Mouse (Mus musculus): ENCODE measurements around the gene Olfr1391. TPM values are rescaled to one million over a fixed set of nuclear protein-coding genes. Genes with fewer than 3 reads are reported as not detected.

The Olfr1391 gene
- polyA plus RNA-seq, 1 experiment from 2014 or later = not detected

Other genes with a start within 250 kb of the Olfr1391 start
- gene Ifi47, start 246.2 kb upstream of the Olfr1391 start, polyA plus RNA-seq (2016; fragmentation: Nextera tagmentation; extraction: Ambion mirVana) = 0.26 and 0.27 TPM in 2 replicates
- not detected in 2 replicates for gene Olfr1396, start 207.9 kb upstream of the Olfr1391 start, polyA plus RNA-seq (2016; fragmentation: Nextera tagmentation; extraction: Ambion mirVana)
- gene Olfr1395, start 180.5 kb upstream of the Olfr1391 start, polyA plus RNA-seq (2016; fragmentation: Nextera tagmentation; extraction: Ambion mirVana) = not detected in 2 replicates
- gene Olfr1394, start 168.4 kb upstream of the Olfr1391 start, polyA plus RNA-seq (2016; fragmentation: Nextera tagmentation; extraction: Ambion mirVana) = not detected in 2 replicates
- 0.04 TPM in 1 of 2 replicates, not detected in the other for gene Btnl9, start 135.6 kb upstream of the Olfr1391 start, polyA plus RNA-seq (2016; fragmentation: Nextera tagmentation; extraction: Ambion mirVana)
- 60.8 and 63.3 TPM in 2 replicates for gene Zfp62, start 119.5 kb upstream of the Olfr1391 start, polyA plus RNA-seq (2016; fragmentation: Nextera tagmentation; extraction: Ambion mirVana)
- 33.5 and 39.0 TPM in 2 replicates for gene Mgat1, start 78.6 kb upstream of the Olfr1391 start, polyA plus RNA-seq (2016; fragmentation: Nextera tagmentation; extraction: Ambion mirVana)
- gene Olfr1393, start 44.4 kb upstream of the Olfr1391 start, polyA plus RNA-seq (2016; fragmentation: Nextera tagmentation; extraction: Ambion mirVana) = 0.06 TPM in 1 of 2 replicates, not detected in the other
- gene Olfr1392, start 37.5 kb upstream of the Olfr1391 start, polyA plus RNA-seq (2016; fragmentation: Nextera tagmentation; extraction: Ambion mirVana) = 0.06 TPM in 1 of 2 replicates, not detected in the other
- gene Olfr10, start 18.0 kb upstream of the Olfr1391 start, polyA plus RNA-seq (2016; fragmentation: Nextera tagmentation; extraction: Ambion mirVana) = not detected in 2 replicates
- gene Olfr1390, start 12.4 kb downstream of the Olfr1391 start, polyA plus RNA-seq (2016; fragmentation: Nextera tagmentation; extraction: Ambion mirVana) = not detected in 2 replicates
- not detected in 2 replicates for gene Olfr1389, start 100.3 kb downstream of the Olfr1391 start, polyA plus RNA-seq (2016; fragmentation: Nextera tagmentation; extraction: Ambion mirVana)
- gene Olfr1388, start 113.9 kb downstream of the Olfr1391 start, polyA plus RNA-seq (2016; fragmentation: Nextera tagmentation; extraction: Ambion mirVana) = 0.07 TPM in 1 of 2 replicates, not detected in the other
- not detected in 2 replicates for gene Olfr1387, start 132.6 kb downstream of the Olfr1391 start, polyA plus RNA-seq (2016; fragmentation: Nextera tagmentation; extraction: Ambion mirVana)
- gene Olfr1386, start 142.3 kb downstream of the Olfr1391 start, polyA plus RNA-seq (2016; fragmentation: Nextera tagmentation; extraction: Ambion mirVana) = not detected in 2 replicates
- not detected in 2 replicates for gene Olfr1385, start 166.3 kb downstream of the Olfr1391 start, polyA plus RNA-seq (2016; fragmentation: Nextera tagmentation; extraction: Ambion mirVana)
- not detected in 2 replicates for gene Olfr1384, start 184.0 kb downstream of the Olfr1391 start, polyA plus RNA-seq (2016; fragmentation: Nextera tagmentation; extraction: Ambion mirVana)
- not detected in 2 replicates for gene Olfr1383, start 196.9 kb downstream of the Olfr1391 start, polyA plus RNA-seq (2016; fragmentation: Nextera tagmentation; extraction: Ambion mirVana)
- gene Olfr1382, start 205.5 kb downstream of the Olfr1391 start, polyA plus RNA-seq (2016; fragmentation: Nextera tagmentation; extraction: Ambion mirVana) = not detected in 2 replicates
- gene Olfr1381, start 220.7 kb downstream of the Olfr1391 start, polyA plus RNA-seq (2016; fragmentation: Nextera tagmentation; extraction: Ambion mirVana) = not detected in 2 replicates
- gene Olfr1380, start 234.1 kb downstream of the Olfr1391 start, polyA plus RNA-seq (2016; fragmentation: Nextera tagmentation; extraction: Ambion mirVana) = not detected in 2 replicates

Measured in midbrain, embryonic 12.5 days (tissue).